Mouse (Mus musculus) olfactory bulb, adult 2 months (tissue): ENCODE measurements around the gene Il10. TPM values are rescaled to one million over a fixed set of nuclear protein-coding genes. Genes with fewer than 3 reads are reported as not detected.

Source experiments
- H3K27ac ChIP-seq: fragments of 200-500 bp; 2 replicates; pipeline ENCODE4 v1.5.1; 2012; ENCODE audit warnings: low read depth, low read length; ENCODE audit not compliant: insufficient read depth
- H3K4me1 ChIP-seq: fragments of 200-500 bp; 2 replicates; pipeline ENCODE4 v1.6.1; 2012; ENCODE audit warnings: low read length; ENCODE audit not compliant: control insufficient read depth, insufficient read depth
- H3K4me3 ChIP-seq: fragments of 200-500 bp; 2 replicates; pipeline ENCODE4 v1.5.1; 2012; ENCODE audit warnings: mild to moderate bottlenecking, low read depth, low read length, moderate library complexity; ENCODE audit not compliant: insufficient read depth
- CTCF ChIP-seq: fragments of 200-500 bp; IDR thresholded peaks from 2 replicates; pipeline ENCODE4 v1.5.1; 2012; ENCODE audit warnings: low read depth, mild to moderate bottlenecking, low read length, moderate library complexity; ENCODE audit not compliant: insufficient read depth
- POLR2A ChIP-seq: fragments of 200-500 bp; IDR thresholded peaks from 2 replicates; pipeline ENCODE4 v1.6.1; 2012; ENCODE audit warnings: mild to moderate bottlenecking, low read depth, low read length, moderate library complexity; ENCODE audit not compliant: insufficient read depth
- WGBS: fragments of 180-500 bp; shearing (Covaris S2); methylation state at CpG from one replicate; pipeline ENCODE4 v1.1.7; 2018; 5-methylcytosine and 5-hydroxymethylcytosine counted together
- polyA plus RNA-seq: library from polyadenylated mRNA; stranded (reverse); fragments of >200 nt; gene quantifications from 2 replicates; pipeline ENCODE4 v1.2.4, GENCODE M21; 2012; ENCODE audit warnings: low replicate concordance; ENCODE audit not compliant: missing spikeins, insufficient read depth, insufficient read length

Gene Il10
- polyA plus RNA-seq, 1 experiment, result not detected

GRCm38 (mm10) chr1:131024900-131025842 lies 5.5 kb downstream of the Il10 start:
- no peak overlapping the region for H3K4me3 ChIP-seq
- no peak overlapping the region for H3K27ac ChIP-seq
- H3K4me1 ChIP-seq, result no peaks in the 10 kb centered on the region
- WGBS, result 74% methylated on average over 8 of the region's 8 CpGs
- TF ChIP-seq CTCF (no peak), POLR2A (no peak)

DNA sequence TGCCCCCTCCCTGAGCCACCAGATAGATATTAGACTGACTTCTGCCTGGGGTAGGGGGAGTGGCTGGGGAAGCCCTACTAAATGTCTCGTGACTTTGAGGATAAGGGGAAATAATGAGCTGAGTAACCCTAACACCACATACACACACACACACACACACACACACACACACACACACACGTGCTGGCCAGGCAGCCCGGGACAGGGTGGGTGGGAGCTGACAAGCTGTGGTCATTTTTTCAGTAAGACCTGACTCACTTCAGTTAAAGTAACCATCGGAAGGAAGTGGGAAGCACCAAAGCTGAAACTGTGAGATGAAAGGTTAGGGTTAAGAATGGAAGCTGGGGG lies 6.2 kb downstream of the Il10 start:
- TF ChIP-seq POLR2A, result no peak
- no peak for TF ChIP-seq CTCF
- no peak overlapping the region for H3K4me3 ChIP-seq
- no peaks in the 10 kb centered on the region for H3K4me1 ChIP-seq
- WGBS, result 76% methylated on average over 4 of the region's 4 CpGs
- no peak overlapping the region for H3K27ac ChIP-seq

GRCm38 (mm10) chr1:131029215-131029614 lies 9.6 kb downstream of the Il10 start:
- WGBS, result 94% methylated on average over 3 of the region's 3 CpGs
- TF ChIP-seq CTCF, result no peak
- TF ChIP-seq POLR2A, result no peak
- Histone ChIP-seq H3K27ac (no peak overlapping the region), H3K4me3 (no peak overlapping the region), H3K4me1 (no peaks in the 10 kb centered on the region)

DNA sequence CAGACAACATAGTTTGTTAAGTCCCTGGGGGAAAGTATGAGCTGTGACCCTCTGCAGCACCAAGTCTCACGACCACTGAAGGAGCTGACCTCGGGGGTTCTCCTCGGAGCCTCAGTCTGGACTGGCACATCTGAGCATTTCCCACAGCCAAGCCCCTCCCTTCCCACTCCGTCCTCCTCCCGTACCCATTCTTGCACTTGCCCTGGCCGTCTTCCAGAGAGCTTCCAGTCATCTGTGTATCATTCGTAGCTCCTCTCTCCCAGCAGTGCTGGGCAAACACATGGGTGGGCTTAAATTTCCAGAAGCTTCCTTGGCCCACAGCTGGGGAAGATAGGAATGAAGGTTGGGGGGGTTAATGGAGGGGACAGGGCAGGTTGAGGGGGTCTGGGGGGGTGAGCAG lies 10.6 kb downstream of the Il10 start:
- 24% methylated on average over 7 of the region's 7 CpGs for whole genome bisulfite sequencing
- Histone ChIP-seq H3K4me3 (no peak overlapping the region), H3K27ac (no peak overlapping the region), H3K4me1 (no peaks in the 10 kb centered on the region)
- no peak for TF ChIP-seq POLR2A
- TF ChIP-seq CTCF, result no peak

DNA sequence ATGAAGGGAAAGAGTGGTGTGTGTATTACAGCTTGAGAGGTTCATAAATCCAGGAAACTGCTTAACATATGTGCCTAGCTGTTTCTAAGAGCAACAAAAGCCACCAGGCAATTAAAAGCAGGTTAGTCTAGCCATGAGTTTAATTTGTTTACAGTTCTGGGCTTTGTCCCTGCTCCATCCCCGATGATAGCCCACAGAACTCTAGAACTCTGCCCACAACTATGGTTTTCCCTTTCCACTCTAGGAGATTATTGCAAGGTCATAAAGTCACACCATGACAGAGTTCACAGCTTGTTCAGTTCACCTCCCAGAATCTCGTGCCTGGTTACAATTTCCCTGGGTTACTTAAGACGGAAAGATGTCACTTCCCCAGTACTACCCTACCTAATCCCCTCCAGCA lies 11.6 kb downstream of the Il10 start:
- Histone ChIP-seq H3K4me3 (no peak overlapping the region), H3K4me1 (no peaks in the 10 kb centered on the region), H3K27ac (no peak overlapping the region)
- TF ChIP-seq POLR2A (no peak), CTCF (no peak)
- WGBS, result 60% methylated on average over 3 of the region's 3 CpGs

DNA sequence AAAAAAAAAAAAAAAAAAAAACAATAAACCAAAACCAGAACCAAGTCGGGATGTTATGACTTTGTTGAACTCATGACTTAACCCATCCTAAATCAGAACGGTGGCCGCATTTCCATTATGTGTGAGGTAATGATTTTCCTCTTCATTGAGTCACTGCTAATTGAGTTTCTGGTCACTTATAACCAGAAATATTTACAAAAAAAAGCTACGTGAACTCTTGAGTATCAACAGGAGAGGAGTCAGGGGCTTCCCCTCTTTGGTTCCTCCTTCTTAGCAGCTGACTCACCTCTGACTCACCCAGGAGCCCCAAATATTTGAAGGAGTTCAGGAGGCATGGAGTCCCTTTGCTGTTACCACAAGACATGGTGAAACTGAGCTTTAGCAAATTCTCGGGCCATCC lies 18.4 kb downstream of the Il10 start:
- 96% methylated on average over 5 of the region's 5 CpGs for WGBS
- Histone ChIP-seq H3K4me3 (no peak overlapping the region), H3K4me1 (no peaks in the 10 kb centered on the region), H3K27ac (no peak overlapping the region)
- TF ChIP-seq CTCF, result no peak
- no peak for TF ChIP-seq POLR2A

DNA sequence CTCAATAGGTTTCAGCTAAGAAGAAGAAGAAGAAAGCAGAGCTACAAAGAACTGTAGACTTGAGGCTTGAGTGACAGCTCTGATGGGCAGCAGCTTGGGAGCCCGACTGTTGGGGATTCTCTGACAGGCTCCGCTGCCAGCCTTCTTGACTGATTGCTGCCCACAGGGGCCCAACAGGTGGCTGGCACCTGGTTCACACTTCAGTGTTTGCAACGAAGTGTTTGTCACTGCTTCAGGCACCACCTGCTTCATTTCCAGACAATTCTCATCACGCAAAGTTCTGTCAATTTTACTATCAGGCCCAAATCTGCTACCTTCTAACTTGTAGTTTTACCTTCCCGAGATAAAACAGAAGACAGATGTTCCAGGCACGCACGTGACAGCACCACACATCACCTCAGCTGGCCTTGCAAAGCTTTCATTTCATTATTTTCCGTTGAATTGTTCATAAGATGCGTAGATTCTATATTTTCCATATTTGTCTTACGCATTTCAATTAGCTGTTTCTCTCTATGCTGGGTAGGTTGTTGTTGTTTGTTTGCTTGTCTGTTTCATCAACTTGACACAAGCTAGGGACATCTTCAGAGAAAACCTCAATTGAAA lies 18.9 kb downstream of the Il10 start:
- no peak overlapping the region for H3K4me3 ChIP-seq
- 92% methylated on average over 10 of the region's 10 CpGs for WGBS
- no peak overlapping the region for H3K27ac ChIP-seq
- TF ChIP-seq CTCF (no peak), POLR2A (no peak)
- no peaks in the 10 kb centered on the region for H3K4me1 ChIP-seq

DNA sequence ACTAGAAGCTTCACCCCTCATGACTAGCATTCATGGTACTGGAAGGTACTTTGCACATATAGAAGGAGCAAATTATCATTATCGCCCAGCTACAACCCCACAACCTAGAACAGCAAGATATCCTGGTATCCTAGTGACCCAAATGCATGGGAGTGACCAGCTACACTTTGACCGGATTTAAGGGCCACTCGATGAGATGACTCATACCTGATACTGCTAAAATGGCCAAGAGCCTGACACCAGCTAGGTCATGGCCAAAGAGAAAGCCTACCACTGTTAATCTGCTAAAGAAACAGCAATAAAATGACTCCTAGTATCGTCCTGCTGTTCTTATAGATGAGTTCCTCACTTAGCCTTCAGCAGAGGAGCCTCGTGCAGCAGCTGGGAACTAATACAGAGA lies 19.8 kb downstream of the Il10 start:
- 94% methylated on average over 5 of the region's 5 CpGs for WGBS

DNA sequence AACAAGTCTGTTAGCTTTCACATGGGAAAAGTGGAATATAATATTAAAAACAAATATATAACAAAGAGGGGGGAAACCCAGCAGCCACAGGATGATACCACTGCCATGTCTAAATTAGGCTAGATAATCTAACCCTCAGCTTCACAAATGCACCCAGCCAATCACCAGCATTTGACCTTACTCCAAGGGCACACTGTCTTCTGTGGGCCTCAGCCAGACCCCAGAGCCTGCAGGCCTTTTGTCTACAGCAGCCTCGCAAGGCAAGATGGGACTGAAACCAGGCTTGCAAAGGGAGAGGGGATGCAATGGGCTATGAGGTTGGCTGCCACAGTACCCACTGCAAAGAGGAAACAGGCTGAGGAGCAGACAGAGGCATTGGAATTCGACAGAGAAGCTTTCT lies 22.6 kb downstream of the Il10 start:
- Histone ChIP-seq H3K4me1 (no peaks in the 10 kb centered on the region), H3K27ac (no peak overlapping the region), H3K4me3 (no peak overlapping the region)
- TF ChIP-seq POLR2A (no peak), CTCF (no peak)
- 81% methylated on average over 2 of the region's 2 CpGs for WGBS

More for the DNA sequence above, 19.8 kb downstream of the Il10 start:
- no peak overlapping the region for H3K4me3 ChIP-seq
- no peak overlapping the region for H3K27ac ChIP-seq
- H3K4me1 ChIP-seq, result no peaks in the 10 kb centered on the region
- TF ChIP-seq CTCF (no peak), POLR2A (no peak)

DNA sequence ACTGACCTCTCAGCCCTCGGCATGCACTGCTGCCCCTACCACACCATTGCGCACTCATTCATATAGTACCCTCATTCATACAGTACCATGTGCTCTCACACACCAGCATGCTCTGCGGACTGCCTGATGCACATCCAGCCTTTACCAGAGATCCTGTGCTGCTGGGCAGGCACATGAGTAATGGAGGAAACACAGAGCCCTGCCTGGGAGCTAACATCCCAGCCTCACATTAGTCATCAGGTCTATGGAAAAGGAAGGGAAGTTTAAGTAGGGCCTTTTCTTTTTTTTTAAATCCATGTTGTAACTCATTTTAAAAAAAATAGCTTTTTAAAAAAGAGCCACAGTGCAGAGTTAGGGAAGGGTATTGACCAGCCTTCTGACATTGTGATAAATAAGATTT lies 23.1 kb downstream of the Il10 start:
- 83% methylated on average over 3 of the region's 3 CpGs for WGBS
- H3K4me1 ChIP-seq, result no peaks in the 10 kb centered on the region
- TF ChIP-seq CTCF, result no peak
- no peak for TF ChIP-seq POLR2A
- H3K4me3 ChIP-seq, result no peak overlapping the region
- no peak overlapping the region for H3K27ac ChIP-seq
